Mouse (Mus musculus) ES-Bruce4 (cell line): ENCODE measurements around the gene Fzd2.

Source experiments
- CTCF ChIP-seq: IDR thresholded peaks from one replicate; pipeline ENCODE4 v1.8.1; 2011; ENCODE audit warnings: low read depth, low read length
- EP300 ChIP-seq: IDR thresholded peaks from 2 replicates; pipeline ENCODE4 v1.6.1; 2011; ENCODE audit warnings: low read depth, low read length; ENCODE audit not compliant: insufficient read depth
- POLR2A ChIP-seq: IDR thresholded peaks from one replicate; pipeline ENCODE4 v1.8.1; 2011; ENCODE audit warnings: low read length; ENCODE audit not compliant: insufficient read depth

- TF ChIP-seq EP300 (no peak), POLR2A (no peak), CTCF (no peak)
Measured at GRCm38 (mm10) chr11:102611317-102611705, 7.1 kb downstream of the Fzd2 start.
